Mouse (Mus musculus) midbrain, embryonic 10.5 days (tissue): ENCODE measurements at regions not wholly inside any gene's neighbourhood (a gene's known extent, or its start where the extent isn't known, plus 50 kb on each side); places are given as distances from the start of the nearest gene placed in this dataset.

Experiments
- DNase-seq: peaks from one replicate; pipeline ENCODE4 v3.0.0-alpha.2; 2017; ENCODE audit warnings: low spot score
- H3K27ac ChIP-seq: fragments of 300-500 bp; sonication (generic); replicated peaks from 2 replicates; pipeline ENCODE4 v1.5.1; 2016; ENCODE audit warnings: mild to moderate bottlenecking
- H3K27me3 ChIP-seq: fragments of 300-500 bp; sonication (generic); 2 replicates; pipeline ENCODE4 v1.6.1; 2016; ENCODE audit warnings: low read depth, mild to moderate bottlenecking; ENCODE audit not compliant: poor library complexity, severe bottlenecking
- H3K36me3 ChIP-seq: fragments of 300-500 bp; sonication (generic); 2 replicates; pipeline ENCODE4 v1.6.1; 2016; ENCODE audit warnings: mild to moderate bottlenecking, moderate library complexity
- H3K4me1 ChIP-seq: fragments of 300-500 bp; sonication (generic); 2 replicates; pipeline ENCODE4 v1.6.1; 2016
- H3K4me3 ChIP-seq: fragments of 300-500 bp; sonication (generic); 2 replicates; pipeline ENCODE4 v1.5.1; 2016; ENCODE audit warnings: mild to moderate bottlenecking, moderate library complexity
- H3K9me3 ChIP-seq: fragments of 300-500 bp; sonication (generic); replicated peaks from 2 replicates; pipeline ENCODE4 v1.6.1; 2016; ENCODE audit warnings: mild to moderate bottlenecking
- WGBS: fragments of 180-500 bp; shearing (Covaris S2); methylation state at CpG from one replicate; pipeline ENCODE4 v1.1.7; 2016; 5-methylcytosine and 5-hydroxymethylcytosine counted together

DNA sequence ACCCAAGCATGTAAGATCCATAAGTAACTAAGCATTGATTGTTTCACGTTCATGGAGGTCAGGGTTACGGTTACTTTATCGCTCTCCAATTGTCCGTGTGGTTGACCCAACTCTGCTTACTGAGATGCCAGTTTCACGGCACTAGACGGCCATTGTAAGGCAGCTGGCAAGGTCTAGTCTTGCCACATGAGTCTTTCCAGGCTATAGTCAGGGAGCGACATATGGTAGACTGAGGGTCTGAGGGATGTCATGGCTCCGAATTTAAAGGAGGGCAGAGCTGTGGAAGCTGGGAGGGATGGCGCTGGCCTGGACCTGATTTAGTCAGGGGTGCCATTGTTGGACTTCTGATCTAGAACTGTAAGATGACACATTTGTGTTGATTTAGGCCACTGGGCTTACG is 72.0 kb upstream of the Frem2 start:
- H3K4me1 ChIP-seq = peaks cover 10% of the 10 kb centered on the region
- 0 out of 2 replicates have a peak, but pooled peaks cover 4% of the 10 kb centered on the region for H3K27me3 ChIP-seq
- H3K4me3 ChIP-seq = no peak overlapping the region
- 92% methylated on average over 10 of the region's 10 CpGs for WGBS
- no peaks in the 10 kb centered on the region; the same call in 1 of the 2 replicates for H3K9me3 ChIP-seq
- H3K36me3 ChIP-seq = no peaks in the 10 kb centered on the region
- H3K27ac ChIP-seq = no peak overlapping the region
- no peak for DNase-seq

GRCm38 (mm10) chr3:53727737-53728136 is 70.6 kb upstream of the Frem2 start:
- Histone ChIP-seq H3K9me3 (no peaks in the 10 kb centered on the region; the same call in 1 of the 2 replicates), H3K27ac (no peak overlapping the region), H3K4me3 (no peak overlapping the region), H3K36me3 (no peaks in the 10 kb centered on the region), H3K27me3 (no peaks in the 10 kb centered on the region), H3K4me1 (peaks cover 10% of the 10 kb centered on the region)
- 86% methylated on average over 1 of the region's 1 CpGs for WGBS
- no peak for DNase-seq

DNA sequence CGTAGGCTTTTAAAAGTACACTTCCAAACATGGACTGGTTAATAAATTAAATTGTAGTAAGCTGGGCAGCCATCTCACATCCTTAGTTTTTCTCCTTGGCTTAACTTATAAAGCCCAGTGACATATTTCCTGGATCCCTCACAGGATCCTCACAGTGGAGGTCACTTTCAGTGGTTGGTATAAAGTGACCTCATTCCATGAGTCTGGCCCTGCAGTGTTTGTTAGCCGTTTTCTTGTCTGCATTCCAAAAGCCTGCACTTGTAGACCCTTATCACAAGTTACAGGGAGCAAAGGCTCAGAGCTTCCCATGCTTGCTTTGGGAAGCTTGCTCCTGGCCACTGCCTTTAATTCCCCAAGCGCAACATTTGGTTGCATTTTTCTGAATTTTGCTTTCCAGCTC is 49.9 kb upstream of the Frem2 start:
- Histone ChIP-seq H3K9me3 (no peaks in the 10 kb centered on the region), H3K27me3 (no peaks in the 10 kb centered on the region), H3K36me3 (no peaks in the 10 kb centered on the region), H3K4me3 (no peak overlapping the region), H3K27ac (no peak overlapping the region), H3K4me1 (peaks cover 4% of the 10 kb centered on the region)
- 82% methylated on average over 3 of the region's 3 CpGs for WGBS
- no peak for DNase-seq
